Mouse (Mus musculus) CH12.LX (cell line): ENCODE results near the gene Mboat1.

Source experiments
- CTCF ChIP-seq, 2 experiments: IDR thresholded peaks in 1 of 2; conservative IDR thresholded peaks in 1 of 2; 2 replicates each; pipeline ENCODE4 v1.5.1; 2011 to 2012; ENCODE audit warnings: low read depth in 2 of 2, low read length in 2 of 2, improper control_type of control experiment in 1 of 2, inconsistent platforms in 1 of 2, mild to moderate bottlenecking in 1 of 2, moderate library complexity in 1 of 2
- EP300 ChIP-seq: IDR thresholded peaks from 2 replicates; pipeline ENCODE4 v1.6.1; 2011; ENCODE audit warnings: low read length, improper control_type of control experiment
- ETS1 ChIP-seq: conservative IDR thresholded peaks from 2 replicates; pipeline ENCODE4 v1.6.1; 2012; ENCODE audit warnings: low read depth, mild to moderate bottlenecking, inconsistent platforms, low read length, improper control_type of control experiment, moderate library complexity
- GABPA ChIP-seq: IDR thresholded peaks from 2 replicates; pipeline ENCODE4 v1.6.1; 2012; ENCODE audit warnings: low read depth, low read length, improper control_type of control experiment, inconsistent platforms; ENCODE audit not compliant: insufficient replicate concordance
- HCFC1 ChIP-seq: IDR thresholded peaks from 2 replicates; pipeline ENCODE4 v1.6.1; 2012; ENCODE audit warnings: low read depth, mild to moderate bottlenecking, inconsistent platforms, low read length, improper control_type of control experiment
- KAT2A ChIP-seq: IDR thresholded peaks from 2 replicates; pipeline ENCODE4 v1.6.1; 2012; ENCODE audit warnings: low read length, improper control_type of control experiment, inconsistent platforms; ENCODE audit not compliant: insufficient replicate concordance
- MXI1 ChIP-seq: IDR thresholded peaks from 2 replicates; pipeline ENCODE4 v1.6.1; 2011; ENCODE audit warnings: mild to moderate bottlenecking, low read depth, low read length, improper control_type of control experiment
- NRF1 ChIP-seq: IDR thresholded peaks from 2 replicates; pipeline ENCODE4 v1.6.1; 2014; ENCODE audit warnings: low read depth, mild to moderate bottlenecking, inconsistent platforms, low read length, improper control_type of control experiment, moderate library complexity
- POLR2A ChIP-seq: IDR thresholded peaks from 2 replicates; pipeline ENCODE4 v1.6.1; 2011; ENCODE audit warnings: low read depth, mild to moderate bottlenecking, improper control_type of control experiment, low read length
- SMC3 ChIP-seq: IDR thresholded peaks from 2 replicates; pipeline ENCODE4 v1.6.1; 2011; ENCODE audit warnings: low read depth, low read length, improper control_type of control experiment
- USF1 ChIP-seq: IDR thresholded peaks from 2 replicates; pipeline ENCODE4 v1.6.1; 2014; ENCODE audit warnings: low read depth, mild to moderate bottlenecking, inconsistent platforms, low read length, improper control_type of control experiment
- ZC3H11A ChIP-seq: IDR thresholded peaks from 2 replicates; pipeline ENCODE4 v1.6.1; 2012; ENCODE audit warnings: low read depth, mild to moderate bottlenecking, inconsistent platforms, low read length, improper control_type of control experiment
- ZKSCAN1 ChIP-seq: IDR thresholded peaks from 2 replicates; pipeline ENCODE4 v1.6.1; 2012; ENCODE audit warnings: low read depth, inconsistent platforms, low read length, improper control_type of control experiment, borderline replicate concordance
- ZMIZ1 ChIP-seq: IDR thresholded peaks from 2 replicates; pipeline ENCODE4 v1.6.1; 2012; ENCODE audit warnings: low read depth, mild to moderate bottlenecking, inconsistent platforms, low read length, improper control_type of control experiment

GRCm38 (mm10) chr13:30272040-30272686 lies 135.9 kb downstream of the Mboat1 start:
- peak; percentile 84 to 87 for TF ChIP-seq CTCF (conservative IDR thresholded peaks at IDR 0.05 in 1 of 2, IDR thresholded peaks at IDR 0.05 in 1 of 2; ENCODE audit: low read depth in 2 of 2, low read length in 2 of 2)
- no peak for TF ChIP-seq EP300
- no peak for TF ChIP-seq POLR2A
- TF ChIP-seq NRF1, result no peak
- TF ChIP-seq MXI1, result no peak
- peak; percentile 17; the same call in 1 of the 2 replicates for TF ChIP-seq ZC3H11A
- TF ChIP-seq SMC3, result peak; percentile 84
- no peak for TF ChIP-seq HCFC1
- TF ChIP-seq ZMIZ1, result no peak
- TF ChIP-seq ETS1, result no peak
- TF ChIP-seq GABPA, result no peak
- TF ChIP-seq KAT2A, result no peak
- TF ChIP-seq USF1, result no peak
- no peak for TF ChIP-seq ZKSCAN1
